Mouse (Mus musculus) neural tube, embryonic 15.5 days (tissue): Measurements from ENCODE around the gene Tmcc3. TPM values are rescaled to one million over a fixed set of nuclear protein-coding genes. Genes with fewer than 3 reads are reported as not detected.

Source experiments
- ATAC-seq: fragments of 200-750 bp; cut with Nextera tagmentation; 2 replicates; pipeline ENCODE4 v1.8.0; 2017; ENCODE audit warnings: mild to moderate bottlenecking, moderate TSS enrichment, moderate library complexity; ENCODE audit not compliant: low FRiP score
- H3K27ac ChIP-seq: fragments of 300-500 bp; sonication (generic); replicated peaks from 2 replicates; pipeline ENCODE4 v1.5.1; 2015; ENCODE audit warnings: mild to moderate bottlenecking, inconsistent platforms
- H3K27me3 ChIP-seq: fragments of 300-500 bp; sonication (generic); replicated peaks from 2 replicates; pipeline ENCODE4 v1.6.1; 2015; ENCODE audit warnings: inconsistent platforms
- H3K36me3 ChIP-seq: fragments of 300-500 bp; sonication (generic); 2 replicates; pipeline ENCODE4 v1.6.1; 2015; ENCODE audit warnings: inconsistent platforms
- H3K4me1 ChIP-seq: fragments of 300-500 bp; sonication (generic); 2 replicates; pipeline ENCODE4 v1.6.1; 2015; ENCODE audit warnings: inconsistent platforms
- H3K4me2 ChIP-seq: fragments of 300-500 bp; sonication (generic); 2 replicates; pipeline ENCODE4 v1.6.1; 2015; ENCODE audit warnings: inconsistent platforms, mild to moderate bottlenecking, moderate library complexity
- H3K4me3 ChIP-seq: fragments of 300-500 bp; sonication (generic); replicated peaks from 2 replicates; pipeline ENCODE4 v1.5.1; 2015; ENCODE audit warnings: mild to moderate bottlenecking, inconsistent platforms
- H3K9ac ChIP-seq: fragments of 300-500 bp; sonication (generic); replicated peaks from 2 replicates; pipeline ENCODE4 v1.6.1; 2015; ENCODE audit warnings: mild to moderate bottlenecking, inconsistent platforms
- H3K9me3 ChIP-seq: fragments of 300-500 bp; sonication (generic); replicated peaks from 2 replicates; pipeline ENCODE4 v1.6.1; 2016; ENCODE audit warnings: inconsistent platforms
- WGBS: fragments of 180-500 bp; shearing (Covaris S2); methylation state at CpG from one replicate; pipeline ENCODE4 v1.1.7; 2015; ENCODE audit warnings: mixed read lengths; 5-methylcytosine and 5-hydroxymethylcytosine counted together
- polyA plus RNA-seq: library from polyadenylated mRNA; unstranded; fragments of >200 nt; fragmentation: Nextera tagmentation; extraction: Ambion mirVana; gene quantifications from 2 replicates; pipeline ENCODE4 v1.2.1, GENCODE M21; 2015

The Tmcc3 gene
- polyA plus RNA-seq, 1 experiment from 2014 or later = 17.6 TPM

GRCm38 (mm10) chr10:94462386-94463064 lies 150.8 kb downstream of the Tmcc3 start:
- ATAC-seq = no peak
- 63% methylated on average over 15 of the region's 15 CpGs for WGBS
- Histone ChIP-seq H3K9me3 (no peaks in the 10 kb centered on the region), H3K4me1 (peaks cover 5% of the 10 kb centered on the region; the same call in 1 of the 2 replicates), H3K27ac (no peak overlapping the region), H3K9ac (no peak overlapping the region), H3K27me3 (no peaks in the 10 kb centered on the region), H3K4me2 (no peak overlapping the region), H3K4me3 (no peak overlapping the region), H3K36me3 (no peaks in the 10 kb centered on the region)

- no peak overlapping the region for H3K4me2 ChIP-seq
- no peaks in the 10 kb centered on the region for H3K36me3 ChIP-seq
- no peaks in the 10 kb centered on the region for H3K27me3 ChIP-seq
- peaks cover 5% of the 10 kb centered on the region; the same call in 1 of the 2 replicates for H3K4me1 ChIP-seq
- ATAC-seq = no peak
- H3K9me3 ChIP-seq = no peaks in the 10 kb centered on the region
- H3K27ac ChIP-seq = no peak overlapping the region
- WGBS = 95% methylated on average over 2 of the region's 2 CpGs
- no peak overlapping the region for H3K9ac ChIP-seq
- no peak overlapping the region for H3K4me3 ChIP-seq
These were observed 151.7 kb downstream of the Tmcc3 start for GRCm38 (mm10) chr10:94463410-94463809.

DNA sequence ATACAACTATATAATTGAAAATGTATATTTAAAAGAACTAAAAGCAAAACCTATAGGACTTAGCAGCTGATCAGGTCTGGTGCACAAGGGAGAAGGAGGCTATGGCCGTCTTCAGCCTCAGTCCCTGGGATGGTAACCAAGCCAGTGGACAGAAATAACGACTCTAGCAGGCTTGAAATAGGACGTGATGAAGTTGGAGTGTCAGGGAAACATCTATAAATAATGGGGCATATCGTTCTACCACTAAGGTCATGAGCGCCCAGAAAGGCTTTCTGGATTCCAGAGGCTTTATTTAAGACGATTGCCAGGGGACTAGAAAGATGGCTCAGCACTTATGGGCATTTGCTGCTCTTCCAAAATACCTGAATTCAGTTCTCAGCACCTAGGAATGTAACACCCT lies 153.9 kb downstream of the Tmcc3 start:
- no peak overlapping the region for H3K27ac ChIP-seq
- H3K27me3 ChIP-seq = no peaks in the 10 kb centered on the region
- no peak overlapping the region for H3K4me3 ChIP-seq
- H3K9ac ChIP-seq = no peak overlapping the region
- H3K4me2 ChIP-seq = no peak overlapping the region
- H3K36me3 ChIP-seq = no peaks in the 10 kb centered on the region
- H3K4me1 ChIP-seq = peaks cover 5% of the 10 kb centered on the region; the same call in 1 of the 2 replicates
- H3K9me3 ChIP-seq = no peaks in the 10 kb centered on the region
- no peak for ATAC-seq
- 74% methylated on average over 6 of the region's 6 CpGs for WGBS

GRCm38 (mm10) chr10:94466313-94466712 lies 154.6 kb downstream of the Tmcc3 start:
- no peaks in the 10 kb centered on the region for H3K27me3 ChIP-seq

GRCm38 (mm10) chr10:94471487-94471886 lies 159.7 kb downstream of the Tmcc3 start:
- peaks cover 6% of the 10 kb centered on the region; the same call in 1 of the 2 replicates for H3K4me1 ChIP-seq
- no peak overlapping the region for H3K4me3 ChIP-seq
- no peaks in the 10 kb centered on the region for H3K36me3 ChIP-seq
- H3K9me3 ChIP-seq = no peaks in the 10 kb centered on the region
- WGBS = 66% methylated on average over 8 of the region's 8 CpGs
- no peak overlapping the region for H3K9ac ChIP-seq
- no peaks in the 10 kb centered on the region for H3K27me3 ChIP-seq
- H3K27ac ChIP-seq = no peak overlapping the region
- no peak overlapping the region for H3K4me2 ChIP-seq
- ATAC-seq = no peak

More at GRCm38 (mm10) chr10:94466313-94466712, 154.6 kb downstream of the Tmcc3 start:
- Histone ChIP-seq H3K9ac (no peak overlapping the region), H3K4me1 (peaks cover 5% of the 10 kb centered on the region; the same call in 1 of the 2 replicates), H3K4me3 (no peak overlapping the region), H3K36me3 (no peaks in the 10 kb centered on the region), H3K4me2 (no peak overlapping the region), H3K9me3 (no peaks in the 10 kb centered on the region), H3K27ac (no peak overlapping the region)
- ATAC-seq = no peak; the same call in 1 of the 2 replicates
- 68% methylated on average over 7 of the region's 7 CpGs for WGBS

DNA sequence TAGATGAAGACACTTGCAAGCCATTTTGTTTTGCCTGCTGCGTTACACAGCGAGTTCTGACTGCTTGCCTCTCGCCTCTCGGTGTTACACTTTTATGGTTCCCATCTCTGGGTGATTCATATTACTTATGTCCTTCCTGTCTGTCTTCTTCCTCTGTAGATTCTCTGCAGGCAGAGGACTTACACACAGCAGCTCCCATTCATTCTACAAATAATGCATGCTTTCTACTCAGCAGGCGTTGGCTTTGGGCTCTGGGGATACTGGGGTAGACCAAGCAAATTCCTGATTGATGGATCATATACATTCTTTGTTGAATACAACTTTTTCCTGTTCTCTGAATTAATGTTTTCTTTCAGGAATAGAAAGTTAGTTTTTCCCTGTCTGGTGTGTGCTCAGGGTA lies 161.8 kb downstream of the Tmcc3 start:
- no peaks in the 10 kb centered on the region for H3K27me3 ChIP-seq
- H3K36me3 ChIP-seq = no peaks in the 10 kb centered on the region
- no peaks in the 10 kb centered on the region for H3K9me3 ChIP-seq
- ATAC-seq = no peak
- WGBS = 40% methylated on average over 5 of the region's 5 CpGs
- no peak overlapping the region for H3K9ac ChIP-seq
- no peak overlapping the region for H3K4me2 ChIP-seq
- no peak overlapping the region for H3K27ac ChIP-seq
- H3K4me3 ChIP-seq = no peak overlapping the region
- H3K4me1 ChIP-seq = 0 out of 2 replicates have a peak, but pooled peaks cover 4% of the 10 kb centered on the region

DNA sequence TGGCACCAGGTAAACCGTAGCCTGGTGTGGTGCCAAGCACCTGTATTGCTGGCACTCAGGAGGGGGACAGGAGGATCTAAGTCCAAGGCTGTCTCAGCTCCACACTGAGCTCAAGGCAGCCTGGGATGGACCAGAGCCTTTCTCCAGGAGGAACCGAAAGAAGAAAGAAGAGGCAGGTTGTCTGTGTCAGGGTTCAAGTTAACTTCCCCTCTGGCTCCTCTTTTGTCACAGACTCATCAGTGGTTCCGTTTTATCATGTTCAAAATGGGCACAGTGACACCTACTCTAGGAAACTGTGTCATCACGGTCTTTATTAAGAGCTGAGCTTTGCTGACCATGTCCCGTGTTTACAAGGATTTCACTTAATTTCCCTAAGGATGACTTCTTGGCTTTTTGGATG lies 162.4 kb downstream of the Tmcc3 start:
- 88% methylated on average over 5 of the region's 5 CpGs for WGBS
- no peak for ATAC-seq
- Histone ChIP-seq H3K4me3 (no peak overlapping the region), H3K36me3 (no peaks in the 10 kb centered on the region), H3K27me3 (no peaks in the 10 kb centered on the region), H3K4me1 (0 out of 2 replicates have a peak, but pooled peaks cover 4% of the 10 kb centered on the region), H3K9ac (no peak overlapping the region), H3K27ac (no peak overlapping the region), H3K9me3 (no peaks in the 10 kb centered on the region), H3K4me2 (no peak overlapping the region)

GRCm38 (mm10) chr10:94477366-94478225 lies 165.8 kb downstream of the Tmcc3 start:
- WGBS = 92% methylated on average over 13 of the region's 13 CpGs
- no peak overlapping the region for H3K4me2 ChIP-seq
- H3K36me3 ChIP-seq = no peaks in the 10 kb centered on the region
- ATAC-seq = no peak
- 0 out of 2 replicates have a peak, but pooled peaks cover 3% of the 10 kb centered on the region for H3K9me3 ChIP-seq
- no peak overlapping the region for H3K27ac ChIP-seq
- H3K4me3 ChIP-seq = no peak overlapping the region
- H3K9ac ChIP-seq = no peak overlapping the region
- H3K4me1 ChIP-seq = 0 out of 2 replicates have a peak, but pooled peaks cover 4% of the 10 kb centered on the region
- no peaks in the 10 kb centered on the region for H3K27me3 ChIP-seq

- 86% methylated on average over 13 of the region's 13 CpGs for WGBS
- H3K4me1 ChIP-seq = no peaks in the 10 kb centered on the region
- no peak for ATAC-seq
- H3K4me2 ChIP-seq = no peak overlapping the region
- H3K9me3 ChIP-seq = 0 out of 2 replicates have a peak, but pooled peaks cover 3% of the 10 kb centered on the region
- no peak overlapping the region for H3K4me3 ChIP-seq
- no peak overlapping the region for H3K9ac ChIP-seq
- no peaks in the 10 kb centered on the region for H3K27me3 ChIP-seq
- H3K27ac ChIP-seq = no peak overlapping the region
- no peaks in the 10 kb centered on the region for H3K36me3 ChIP-seq
These were observed 167.9 kb downstream of the Tmcc3 start for GRCm38 (mm10) chr10:94479646-94480045.

GRCm38 (mm10) chr10:94480380-94481101 lies 168.8 kb downstream of the Tmcc3 start:
- Histone ChIP-seq H3K36me3 (no peaks in the 10 kb centered on the region), H3K4me2 (no peak overlapping the region), H3K27ac (no peak overlapping the region), H3K4me3 (no peak overlapping the region), H3K9me3 (0 out of 2 replicates have a peak, but pooled peaks cover 3% of the 10 kb centered on the region), H3K4me1 (no peaks in the 10 kb centered on the region), H3K9ac (no peak overlapping the region), H3K27me3 (no peaks in the 10 kb centered on the region)
- WGBS = 78% methylated on average over 13 of the region's 13 CpGs
- ATAC-seq = no peak

GRCm38 (mm10) chr10:94481613-94482012 lies 169.9 kb downstream of the Tmcc3 start:
- no peak overlapping the region for H3K27ac ChIP-seq
- H3K27me3 ChIP-seq = no peaks in the 10 kb centered on the region
- H3K4me1 ChIP-seq = no peaks in the 10 kb centered on the region
- H3K9ac ChIP-seq = no peak overlapping the region
- no peak overlapping the region for H3K4me3 ChIP-seq
- H3K4me2 ChIP-seq = no peak overlapping the region
- no peak for ATAC-seq
- H3K9me3 ChIP-seq = 0 out of 2 replicates have a peak, but pooled peaks cover 3% of the 10 kb centered on the region
- no peaks in the 10 kb centered on the region for H3K36me3 ChIP-seq
